Mouse (Mus musculus) heart, adult 2 months (tissue): Measurements from ENCODE around the gene Snrpc. TPM values are rescaled to one million over a fixed set of nuclear protein-coding genes. Genes with fewer than 3 reads are reported as not detected.

Experiments
- DNase-seq, 2 experiments: peaks; one replicate each; pipeline ENCODE4 v3.0.0; 2021
- H3K27ac ChIP-seq: fragments of 200-600 bp; 2 replicates; pipeline ENCODE4 v1.8.1; 2022
- H3K27me3 ChIP-seq: fragments of 200-500 bp; 2 replicates; pipeline ENCODE4 v1.6.1; 2012; ENCODE audit warnings: mild to moderate bottlenecking, low read length, inconsistent platforms, mixed read lengths; ENCODE audit not compliant: control insufficient read depth, insufficient read depth
- H3K36me3 ChIP-seq: fragments of 200-500 bp; 2 replicates; pipeline ENCODE4 v1.6.1; 2012; ENCODE audit warnings: low read length, inconsistent platforms; ENCODE audit not compliant: control insufficient read depth, insufficient read depth
- H3K4me1 ChIP-seq: fragments of 200-500 bp; 2 replicates; pipeline ENCODE4 v1.6.1; 2011; ENCODE audit warnings: low read length; ENCODE audit not compliant: control insufficient read depth, insufficient read depth
- H3K4me3 ChIP-seq: fragments of 200-600 bp; 2 replicates; pipeline ENCODE4 v1.8.1; 2022
- H3K79me2 ChIP-seq: fragments of 200-500 bp; replicated peaks from 2 replicates; pipeline ENCODE4 v1.6.1; 2012; ENCODE audit warnings: mild to moderate bottlenecking, inconsistent platforms, low read length, moderate library complexity, mixed read lengths; ENCODE audit not compliant: control insufficient read depth, insufficient read depth
- H3K9ac ChIP-seq: fragments of 200-500 bp; 2 replicates; pipeline ENCODE4 v1.6.1; 2012; ENCODE audit warnings: low read depth, mild to moderate bottlenecking, control low read depth, inconsistent platforms, low read length, mixed read lengths
- CTCF ChIP-seq: fragments of 200-600 bp; IDR thresholded peaks from 2 replicates; pipeline ENCODE4 v1.8.1; 2022; ENCODE audit warnings: antibody characterized with exemption, mild to moderate bottlenecking, moderate library complexity
- EP300 ChIP-seq: fragments of 200-500 bp; IDR thresholded peaks from 2 replicates; pipeline ENCODE4 v1.6.1; 2011; ENCODE audit warnings: low read depth, low read length, control low read depth; ENCODE audit not compliant: insufficient read depth
- POLR2A ChIP-seq: fragments of 200-500 bp; IDR thresholded peaks from 2 replicates; pipeline ENCODE4 v1.6.1; 2011; ENCODE audit warnings: mild to moderate bottlenecking, low read depth, low read length, control low read depth; ENCODE audit not compliant: insufficient read depth
- WGBS: fragments of 180-500 bp; shearing (Covaris S2); methylation state at CpG from one replicate; pipeline ENCODE4 v1.1.7; 2018; 5-methylcytosine and 5-hydroxymethylcytosine counted together
- intact Hi-C: fragments of 180-260 bp; cut with DNase I; formaldehyde crosslinking; loops from one replicate; pipeline ENCODE4 v1.15.1; 2025
- polyA plus RNA-seq: library from polyadenylated mRNA; depleted of rRNA; stranded (reverse); fragments of >200 nt; gene quantifications from 2 replicates; pipeline ENCODE4 v1.2.3, GENCODE M21; 2012
- total RNA-seq, 2 experiments: library from RNA; stranded (reverse); gene quantifications; 2 replicates each; pipeline ENCODE4 v1.2.3; 2021

Gene Snrpc
- total and polyA plus RNA-seq, 3 experiments, result 44.5 to 55.2 (median 52.4) TPM

DNA sequence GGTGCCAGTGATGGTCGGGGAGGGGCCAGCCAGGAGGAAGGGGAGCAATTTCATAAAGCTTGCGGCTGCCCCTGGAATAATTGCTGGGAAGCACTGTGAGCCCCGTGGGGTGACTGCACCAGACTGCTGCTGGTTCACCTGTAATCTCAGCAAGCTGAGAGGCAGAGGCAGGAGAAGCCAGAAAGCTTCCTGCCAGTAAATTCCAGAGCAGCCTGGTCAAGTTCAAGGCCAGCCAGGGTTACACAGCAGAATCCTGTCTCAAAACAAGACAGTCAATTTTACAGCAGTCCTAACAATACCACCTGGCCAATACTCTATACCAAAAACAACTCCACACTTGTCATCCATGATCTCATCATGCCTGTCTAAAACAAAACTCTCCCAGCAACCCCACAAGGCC lies 26.0 kb upstream of the Snrpc start:
- Histone ChIP-seq H3K9ac (no peak overlapping the region), H3K4me3 (no peak overlapping the region), H3K27ac (peak overlapping the region; percentile 54), H3K36me3 (peaks cover 2% of the 10 kb centered on the region; the same call in 1 of the 2 replicates), H3K4me1 (peaks cover 14% of the 10 kb centered on the region), H3K79me2 (peaks cover 21% of the 10 kb centered on the region), H3K27me3 (no peaks in the 10 kb centered on the region)
- peak in 1 of 2 experiments; percentile 21 for DNase-seq
- TF ChIP-seq CTCF (no peak), POLR2A (no peak), EP300 (no peak)
- WGBS, result 45% methylated on average over 3 of the region's 3 CpGs
- intact Hi-C loops, result no loop called here

DNA sequence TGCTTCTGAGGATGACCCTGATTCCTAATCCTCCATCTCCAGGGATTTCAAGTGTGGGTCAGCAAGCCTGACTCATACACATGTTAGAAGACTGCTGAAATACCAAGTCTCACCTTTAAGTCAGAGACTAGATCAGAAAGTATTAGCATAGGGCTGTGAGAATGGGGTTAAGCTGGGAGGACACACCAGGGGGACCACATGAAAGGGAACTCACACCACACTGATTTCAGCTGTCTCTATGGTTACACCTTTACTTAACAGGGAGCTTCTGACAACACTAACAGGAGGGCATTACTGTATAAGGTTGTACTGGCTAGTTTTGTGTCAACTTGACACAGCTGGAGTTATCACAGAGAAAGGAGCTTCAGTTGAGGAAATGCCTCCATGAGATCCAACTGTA lies 23.3 kb upstream of the Snrpc start:
- peaks cover 16% of the 10 kb centered on the region for H3K79me2 ChIP-seq
- H3K27me3 ChIP-seq, result no peaks in the 10 kb centered on the region
- intact Hi-C loops, result no loop called here
- no peak for TF ChIP-seq EP300
- TF ChIP-seq CTCF, result no peak
- peaks cover 19% of the 10 kb centered on the region for H3K4me1 ChIP-seq
- H3K4me3 ChIP-seq, result no peak overlapping the region
- H3K36me3 ChIP-seq, result peaks cover 2% of the 10 kb centered on the region; the same call in 1 of the 2 replicates
- H3K27ac ChIP-seq, result no peak overlapping the region
- no peak for DNase-seq
- no peak overlapping the region for H3K9ac ChIP-seq

DNA sequence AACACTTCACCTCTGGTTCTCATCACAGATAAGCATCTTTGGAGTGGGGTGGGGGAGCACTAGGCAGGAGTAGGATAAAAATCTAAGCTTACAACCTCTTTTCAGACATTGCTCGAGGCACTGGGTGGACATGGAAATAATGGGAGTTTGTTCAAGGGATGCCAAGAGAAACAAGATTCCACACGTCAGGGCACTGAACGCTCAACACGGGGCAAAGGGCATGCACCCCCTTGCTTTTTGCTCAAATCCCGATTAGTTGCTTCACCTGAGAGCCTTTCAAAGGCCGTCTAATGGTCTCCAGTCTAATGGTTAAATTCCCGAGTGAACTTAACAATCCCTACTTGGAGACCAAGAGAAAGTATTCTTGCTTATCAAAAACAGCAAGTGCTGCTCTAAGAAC lies 18.9 kb upstream of the Snrpc start:
- DNase-seq, result no peak
- Histone ChIP-seq H3K9ac (peak overlapping the region; percentile 90; the same call in 1 of the 2 replicates), H3K27me3 (no peaks in the 10 kb centered on the region), H3K27ac (no peak overlapping the region; the same call in 1 of the 2 replicates), H3K4me3 (peak overlapping the region; percentile 81), H3K36me3 (no peaks in the 10 kb centered on the region; the same call in 1 of the 2 replicates), H3K79me2 (peaks cover 7% of the 10 kb centered on the region), H3K4me1 (peaks cover 8% of the 10 kb centered on the region)
- 12% methylated on average over 7 of the region's 7 CpGs for WGBS
- intact Hi-C loops, result no loop called here
- TF ChIP-seq EP300, result no peak
- no peak for TF ChIP-seq POLR2A
- no peak for TF ChIP-seq CTCF

DNA sequence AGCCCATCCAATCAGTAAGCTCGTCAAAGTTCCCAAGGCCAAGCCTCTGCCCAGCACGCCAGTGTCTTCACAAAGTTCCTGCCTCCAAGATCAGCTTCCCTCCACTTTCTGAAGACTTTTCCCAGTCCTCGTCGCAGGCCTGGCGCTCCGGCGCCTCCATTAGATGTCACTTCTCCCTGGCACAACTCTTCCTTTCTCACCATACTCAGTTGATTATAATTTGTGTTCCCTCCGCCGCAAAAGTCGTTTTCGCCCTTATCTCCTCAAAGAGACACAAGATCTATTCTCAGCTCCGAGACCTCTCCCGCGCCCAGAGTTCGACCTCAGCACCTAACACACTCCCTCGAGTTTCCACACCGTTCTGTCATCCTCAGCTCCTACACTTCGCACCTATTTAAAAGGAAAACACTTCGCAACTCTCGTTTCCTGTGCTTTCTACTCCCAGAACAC lies 18.4 kb upstream of the Snrpc start:
- TF ChIP-seq CTCF, result no peak
- no peak for TF ChIP-seq POLR2A
- TF ChIP-seq EP300, result no peak
- under 1% methylated on average over 20 of the region's 20 CpGs for WGBS
- Histone ChIP-seq H3K9ac (peak overlapping the region; percentile 90), H3K4me3 (peak overlapping the region; percentile 81), H3K4me1 (peaks cover 8% of the 10 kb centered on the region), H3K79me2 (peaks cover 5% of the 10 kb centered on the region), H3K36me3 (no peaks in the 10 kb centered on the region; the same call in 1 of the 2 replicates), H3K27ac (peak overlapping the region; percentile 87), H3K27me3 (no peaks in the 10 kb centered on the region)
- peak; percentile 34 to 43 for DNase-seq
- intact Hi-C loops, result no loop called here

DNA sequence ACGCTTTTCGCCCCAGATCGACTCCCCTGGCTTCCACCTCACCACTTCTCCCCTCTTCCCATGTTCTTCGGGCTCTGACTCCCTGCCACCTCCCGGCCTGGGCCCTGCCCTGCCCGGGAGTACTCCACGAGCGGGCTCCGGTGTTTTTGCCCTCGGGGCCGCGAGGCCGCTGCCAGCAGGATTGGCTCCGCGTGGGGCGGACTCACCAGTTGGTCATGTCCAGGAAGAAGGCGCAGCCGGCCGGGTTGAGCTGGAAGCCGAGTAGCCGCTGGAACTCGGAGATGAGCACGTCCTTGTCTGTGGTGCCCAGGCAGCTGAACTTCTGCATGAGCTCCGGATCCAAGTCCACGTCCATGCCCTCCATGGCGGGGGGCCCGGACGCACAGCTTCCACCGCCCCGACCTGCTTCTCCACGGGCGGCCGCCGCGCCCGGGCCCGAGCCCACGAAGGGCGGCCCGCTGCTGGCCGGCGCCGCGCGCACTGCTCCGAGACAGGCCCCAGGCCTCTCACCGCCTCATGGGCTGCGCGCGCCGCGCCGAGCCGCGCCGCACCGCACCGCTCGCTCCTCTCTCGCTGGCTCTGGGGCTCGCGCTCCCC lies 17.9 kb upstream of the Snrpc start:
- peak overlapping the region; percentile 81 for H3K4me3 ChIP-seq
- peak in 1 of 2 experiments; percentile 76 for DNase-seq
- under 1% methylated on average over 42 of the region's 62 CpGs for whole genome bisulfite sequencing
- intact Hi-C loops, result no loop called here
- H3K27me3 ChIP-seq, result no peaks in the 10 kb centered on the region
- TF ChIP-seq POLR2A (no peak), EP300 (no peak), CTCF (no peak)
- peaks cover 8% of the 10 kb centered on the region for H3K4me1 ChIP-seq
- peak overlapping the region; percentile 90 for H3K9ac ChIP-seq
- no peaks in the 10 kb centered on the region; the same call in 1 of the 2 replicates for H3K36me3 ChIP-seq
- peak overlapping the region; percentile 87 for H3K27ac ChIP-seq
- H3K79me2 ChIP-seq, result peaks cover 4% of the 10 kb centered on the region
